Mouse (Mus musculus) gastrocnemius, postnatal 4 days (tissue): ENCODE data around the gene Fbxw21. TPM values are rescaled to one million over a fixed set of nuclear protein-coding genes. Genes with fewer than 3 reads are reported as not detected.

Source experiments
- DNase-seq, 2 experiments: peaks; one replicate each; pipeline ENCODE4 v3.0.0; 2021 to 2022; ENCODE audit warnings: low spot score in 2 of 2, mixed read lengths in 2 of 2
- total RNA-seq, 2 experiments: library from RNA; stranded (reverse); gene quantifications; 2 replicates each; pipeline ENCODE4 v1.2.3; 2021

Fbxw21 gene
- total RNA-seq, 2 experiments from 2014 or later = not detected

- no peak for DNase-seq
Observed at GRCm38 (mm10) chr9:109091802-109092201, 70.0 kb downstream of the Fbxw21 start.

GRCm38 (mm10) chr9:109090446-109090845 is 71.4 kb downstream of the Fbxw21 start:
- no peak for DNase-seq

Other genes starting within 250 kb of the Fbxw21 start
- not detected for gene Tmem89, start 247.4 kb downstream of the Fbxw21 start, total RNA-seq
- gene Uqcrc1, start 225.4 kb downstream of the Fbxw21 start, total RNA-seq = 100 to 1,000 TPM; 612 to 624 TPM
- 10 to 100 TPM; 16.0 to 16.4 TPM for gene Col7a1, start 208.5 kb downstream of the Fbxw21 start, total RNA-seq
- 1 to 10 TPM; 2.9 to 3.8 TPM for gene Ucn2, start 176.0 kb downstream of the Fbxw21 start, total RNA-seq
- 10 to 100 TPM; 17.2 to 21.4 TPM for gene Pfkfb4, start 170.3 kb downstream of the Fbxw21 start, total RNA-seq
- 10 to 100 TPM; 50.6 to 54.3 TPM for gene Shisa5, start 123.5 kb downstream of the Fbxw21 start, total RNA-seq
- gene Trex1, start 102.3 kb downstream of the Fbxw21 start, total RNA-seq = 10 to 100 TPM; 10.3 to 12.0 TPM
- gene Atrip, start 87.9 kb downstream of the Fbxw21 start, total RNA-seq = 10 to 100 TPM; 10.4 to 13.5 TPM
- gene Ccdc51, start 79.5 kb downstream of the Fbxw21 start, total RNA-seq = 1 to 10 TPM; 8.6 to 9.1 TPM
- 100 to 1,000 TPM; 186 to 241 TPM for gene Tma7, start 79.5 kb downstream of the Fbxw21 start, total RNA-seq
- gene Plxnb1, start 66.7 kb downstream of the Fbxw21 start, total RNA-seq = 1 to 10 TPM; 8.4 to 9.8 TPM
- gene Fbxw13, start 33.9 kb upstream of the Fbxw21 start, total RNA-seq = not detected
- not detected for gene Fbxw20, start 72.7 kb upstream of the Fbxw21 start, total RNA-seq
- not detected for gene Fbxw14, start 125.6 kb upstream of the Fbxw21 start, total RNA-seq
- not detected for gene Fbxw28, start 177.6 kb upstream of the Fbxw21 start, total RNA-seq
- not detected for gene Fbxw22, start 242.3 kb upstream of the Fbxw21 start, total RNA-seq